Mouse (Mus musculus): Measurements from ENCODE around the gene Olfr92. TPM values are rescaled to one million over a fixed set of nuclear protein-coding genes. Genes with fewer than 3 reads are reported as not detected.
A peak's percentile ranks its signal among the peaks of the same experiment; 100 is the strongest.
"Not testable (repeated sequence)": the region's sequence is repeated elsewhere in the genome, so short reads cannot be mapped to it uniquely, and the experiment has no call there.

The Olfr92 gene
- total RNA-seq (2022): not detected

DNA sequence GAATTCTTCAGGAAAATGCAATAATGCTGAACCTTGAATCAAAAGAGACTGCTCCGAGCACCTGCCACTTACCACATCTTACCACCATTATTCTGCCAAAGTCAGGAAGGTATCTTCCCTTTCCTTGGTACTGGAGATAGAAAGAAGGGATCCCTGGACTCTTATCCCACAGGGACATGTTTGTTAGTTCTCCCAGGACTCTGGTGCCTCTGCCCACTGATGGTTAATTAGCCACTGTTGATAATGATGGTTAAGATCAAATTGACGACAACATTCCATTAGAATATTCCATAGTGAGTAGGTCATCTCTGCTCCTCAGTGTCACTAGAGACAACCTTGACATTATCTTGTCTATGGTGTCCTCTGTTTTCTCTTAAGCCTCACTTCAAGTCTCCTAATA is at the start of gene Olfr92:
Gene Olfr92 (minus strand): TSS at position 101 of the 400 bp plus-strand sequence.
- DNase-seq (ENCODE audit: low spot score): no peak

GRCm38 (mm10) chr17:37161394-37161793 is 41.5 kb upstream of the Olfr92 start, which contains the start of gene Olfr93:
Gene Olfr93, minus strand, starts transcription at chr17:37161494.
- no peak for DNase-seq (ENCODE audit: low spot score)

DNA sequence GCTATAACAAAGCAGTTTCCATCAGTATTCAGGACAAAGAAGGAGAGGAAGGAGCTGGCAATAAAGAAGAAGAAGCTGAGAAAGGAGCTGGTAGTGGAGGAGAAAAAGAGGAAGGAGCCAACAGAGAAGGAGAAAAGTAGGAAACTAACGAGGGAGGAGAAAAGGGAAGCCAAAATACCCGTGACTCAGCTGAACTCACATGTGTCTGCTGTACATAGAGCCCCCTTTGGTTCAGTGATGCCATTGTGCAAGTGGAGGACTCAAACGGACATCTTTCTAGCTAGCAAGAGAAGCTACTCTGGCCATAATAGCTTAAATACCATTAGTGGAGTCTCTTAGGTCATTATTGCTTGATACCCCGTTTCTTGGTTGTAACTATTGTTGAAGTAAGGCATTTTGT is 11.5 kb upstream of the Olfr92 start:
- not testable (repeated sequence) for DNase-seq (ENCODE audit: low spot score)

- DNase-seq (ENCODE audit: low spot score): no peak
These were observed 21.7 kb downstream of the Olfr92 start, which contains the start of gene Olfr91 for GRCm38 (mm10) chr17:37098178-37098577. Gene Olfr91, minus strand, starts transcription at chr17:37098278.

DNA sequence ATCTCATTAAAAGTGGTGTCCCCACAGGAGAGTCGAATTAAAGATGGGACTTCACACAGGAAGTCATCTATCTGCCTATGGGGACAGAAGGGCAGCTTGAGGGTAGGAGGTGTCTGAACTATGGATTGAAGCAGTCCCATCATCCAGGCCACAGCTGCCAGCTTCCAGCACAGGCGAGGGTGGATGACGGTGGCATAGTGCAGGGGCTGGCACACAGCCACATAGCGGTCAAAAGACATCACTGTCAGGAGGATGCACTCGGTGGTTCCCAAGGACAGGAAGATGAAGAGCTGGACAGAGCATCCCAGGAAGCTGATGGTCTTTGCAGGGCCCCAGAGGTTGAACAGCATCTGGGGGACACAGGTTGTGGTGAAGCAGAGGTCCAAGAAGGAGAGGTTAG is 26.6 kb downstream of the Olfr92 start:
- DNase-seq (ENCODE audit: low spot score): no peak

- no peak for DNase-seq (ENCODE audit: low spot score)
These were observed 27.7 kb downstream of the Olfr92 start for GRCm38 (mm10) chr17:37092198-37092597.

DNA sequence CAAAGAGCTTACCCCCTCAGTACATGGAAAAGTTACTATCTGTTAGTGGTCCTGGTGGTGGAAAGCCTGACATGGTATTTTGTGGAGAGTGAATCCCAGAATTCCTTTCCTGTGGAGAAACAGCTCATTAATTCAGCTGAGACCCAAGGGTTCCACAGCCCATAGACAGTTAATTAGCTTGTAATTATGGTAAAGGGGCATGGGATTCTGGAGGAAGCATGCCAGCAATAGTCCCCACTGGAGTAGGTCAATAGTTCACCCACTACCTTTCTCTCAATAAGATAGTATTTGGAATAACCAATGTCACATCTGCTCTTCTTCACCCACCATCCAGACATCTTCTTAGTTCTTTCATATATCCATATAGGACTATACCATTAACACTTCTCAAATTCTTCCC is 31.5 kb downstream of the Olfr92 start, which contains the start of gene Olfr90:
Gene Olfr90 (minus strand): TSS at position 101 of the 400 bp plus-strand sequence.
- no peak for DNase-seq (ENCODE audit: low spot score)

DNA sequence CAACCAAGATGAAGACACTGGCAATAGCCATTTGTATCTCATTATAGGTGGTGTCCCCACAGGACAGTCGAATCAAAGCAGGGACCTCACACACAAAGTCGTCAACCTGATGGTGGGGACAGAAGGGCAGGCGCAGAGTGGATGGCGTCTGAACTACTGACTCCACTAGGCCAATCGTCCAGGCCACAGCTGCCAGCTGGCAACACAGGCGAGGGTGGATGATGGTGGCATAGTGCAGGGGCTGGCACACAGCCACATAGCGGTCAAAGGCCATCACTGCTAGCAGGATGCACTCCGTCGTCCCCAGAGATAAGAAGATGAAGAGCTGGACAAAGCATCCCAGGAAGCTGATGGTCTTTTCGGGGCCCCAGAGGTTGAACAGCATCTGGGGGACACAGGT is 34.3 kb downstream of the Olfr92 start:
- DNase-seq (ENCODE audit: low spot score): no peak

- no peak for DNase-seq (ENCODE audit: low spot score)
These were observed 35.3 kb downstream of the Olfr92 start for GRCm38 (mm10) chr17:37084632-37085031.

GRCm38 (mm10) chr17:37083327-37083726 is 36.6 kb downstream of the Olfr92 start:
- peak; percentile 50 for DNase-seq (ENCODE audit: low spot score)

DNA sequence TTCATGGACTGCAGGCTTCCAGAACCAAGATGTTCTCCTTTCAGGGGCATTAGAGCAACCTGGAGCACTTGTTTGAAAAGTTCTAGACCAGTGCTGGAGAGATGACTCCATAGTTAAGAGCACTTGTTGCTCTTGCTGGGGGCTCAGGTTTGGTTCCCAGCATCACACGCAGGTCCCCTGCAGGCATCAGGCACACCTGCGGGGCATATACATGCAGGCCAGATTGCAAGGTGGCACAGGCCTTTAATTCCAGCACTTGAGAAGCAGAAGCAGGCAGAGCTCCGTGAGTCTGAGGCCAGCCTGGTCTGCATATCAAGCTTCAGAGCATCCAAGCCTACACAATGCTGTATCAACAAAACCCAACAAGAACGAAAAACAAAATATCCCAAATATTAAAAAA is 38.2 kb downstream of the Olfr92 start:
- no peak for DNase-seq (ENCODE audit: low spot score)

- DNase-seq (ENCODE audit: low spot score): peak; percentile 10
These were observed 39.8 kb downstream of the Olfr92 start for GRCm38 (mm10) chr17:37080119-37080518.

DNA sequence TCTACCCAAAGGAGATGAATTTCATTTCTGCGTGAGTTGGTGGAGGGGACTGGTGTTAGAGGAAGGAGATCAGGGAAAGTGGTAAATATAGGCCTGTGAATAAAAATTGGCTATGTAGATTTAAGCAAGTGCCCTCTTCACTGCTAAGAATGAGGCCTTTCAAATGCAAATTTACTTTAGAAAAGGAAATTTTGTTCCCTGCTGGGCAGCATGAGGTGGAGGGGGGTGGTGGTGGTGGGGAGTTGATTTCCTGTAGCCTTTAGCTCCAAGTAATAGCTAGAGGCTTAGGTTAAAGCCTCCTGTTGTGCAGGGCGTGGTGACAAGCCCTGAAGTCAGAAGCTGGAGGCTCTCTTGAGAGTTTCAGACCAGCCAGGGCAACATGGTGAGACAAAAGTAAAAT is 40.9 kb downstream of the Olfr92 start:
- DNase-seq (ENCODE audit: low spot score): no peak

- DNase-seq (ENCODE audit: low spot score): no peak
These were observed 41.7 kb downstream of the Olfr92 start for GRCm38 (mm10) chr17:37078193-37078592.

DNA sequence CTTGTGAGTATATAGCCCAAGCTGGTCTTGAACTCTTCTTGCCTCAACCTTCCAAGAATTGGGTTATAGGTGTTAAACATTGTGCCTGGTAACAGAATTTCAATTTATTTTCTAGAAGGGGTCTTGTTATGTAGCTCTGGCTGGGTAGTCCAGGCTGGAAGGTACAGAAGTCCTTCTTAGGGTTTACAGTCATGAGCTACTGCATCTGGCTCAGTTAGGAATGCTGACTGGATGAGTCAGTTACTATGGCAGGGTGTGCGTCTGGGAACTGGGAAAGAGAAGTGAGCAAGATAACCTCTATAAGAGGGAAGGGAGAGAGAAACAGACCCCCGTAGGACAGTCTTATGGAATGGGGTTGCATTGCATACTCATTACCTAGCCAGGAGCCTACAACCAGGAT is 44.1 kb downstream of the Olfr92 start:
- DNase-seq (ENCODE audit: low spot score): no peak

- DNase-seq (ENCODE audit: low spot score): no peak
These were observed 44.7 kb downstream of the Olfr92 start for GRCm38 (mm10) chr17:37075181-37075580.

DNA sequence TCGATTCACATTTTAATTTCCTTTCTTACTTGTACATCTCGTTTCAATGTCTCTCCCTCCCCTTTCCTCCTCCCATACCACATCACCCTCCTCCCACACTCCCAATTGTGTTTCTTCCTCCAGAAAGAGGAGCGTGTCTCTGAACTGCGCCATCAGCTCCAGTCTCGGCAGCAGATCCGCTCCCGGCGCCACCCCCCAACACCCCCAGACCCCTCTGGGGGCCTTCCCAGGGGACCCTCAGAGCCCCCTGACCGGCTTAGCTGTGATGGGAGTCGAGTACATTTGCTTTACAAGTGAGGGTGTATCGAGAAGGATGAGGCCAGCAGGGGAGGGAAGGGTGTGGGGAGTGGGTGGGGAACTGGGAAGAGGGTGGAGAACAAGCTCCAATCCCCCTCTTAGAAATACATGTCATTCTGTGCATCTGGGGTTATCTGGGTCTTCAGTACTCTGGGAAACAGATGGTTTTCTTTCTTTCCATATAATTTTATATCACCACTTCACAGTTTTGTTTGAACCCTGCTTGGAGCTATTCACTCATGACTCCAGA is 47.1 kb downstream of the Olfr92 start:
- DNase-seq (ENCODE audit: low spot score): no peak

GRCm38 (mm10) chr17:37072080-37072729 is 47.7 kb downstream of the Olfr92 start:
- DNase-seq (ENCODE audit: low spot score): no peak

- no peak for DNase-seq (ENCODE audit: low spot score)
These were observed 49.8 kb downstream of the Olfr92 start for GRCm38 (mm10) chr17:37070121-37070520.

GRCm38 (mm10) chr17:37067861-37068260 is 52.0 kb downstream of the Olfr92 start:
- DNase-seq (ENCODE audit: low spot score): no peak

GRCm38 (mm10) chr17:37065993-37066392 is 53.9 kb downstream of the Olfr92 start:
- DNase-seq (ENCODE audit: low spot score): no peak

- DNase-seq (ENCODE audit: low spot score): no peak
These were observed 56.0 kb downstream of the Olfr92 start for GRCm38 (mm10) chr17:37063686-37064495.

DNA sequence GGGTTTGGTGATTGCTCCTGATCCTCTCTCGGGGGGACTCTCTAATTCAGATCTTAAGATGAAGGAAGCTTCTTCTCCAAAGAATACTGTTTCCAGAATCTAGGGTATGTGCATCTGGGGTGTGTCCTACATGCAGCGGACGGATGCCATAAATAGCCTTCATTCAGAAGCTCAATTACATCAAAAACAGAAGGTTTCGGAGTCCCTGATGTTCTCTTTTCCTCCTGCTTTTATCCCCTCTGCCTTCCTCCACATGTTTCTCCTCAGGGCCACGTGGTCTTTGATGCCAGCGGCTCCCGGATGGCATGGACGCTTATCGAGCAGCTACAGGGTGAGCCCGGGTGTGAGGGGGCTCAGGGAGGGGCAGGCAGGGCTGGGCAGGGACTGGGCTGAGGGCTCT is 56.8 kb downstream of the Olfr92 start:
- no peak for DNase-seq (ENCODE audit: low spot score)
